Comparison of ENCODE assay signal across 19 mouse cellular contexts in the genomic region with DNA sequence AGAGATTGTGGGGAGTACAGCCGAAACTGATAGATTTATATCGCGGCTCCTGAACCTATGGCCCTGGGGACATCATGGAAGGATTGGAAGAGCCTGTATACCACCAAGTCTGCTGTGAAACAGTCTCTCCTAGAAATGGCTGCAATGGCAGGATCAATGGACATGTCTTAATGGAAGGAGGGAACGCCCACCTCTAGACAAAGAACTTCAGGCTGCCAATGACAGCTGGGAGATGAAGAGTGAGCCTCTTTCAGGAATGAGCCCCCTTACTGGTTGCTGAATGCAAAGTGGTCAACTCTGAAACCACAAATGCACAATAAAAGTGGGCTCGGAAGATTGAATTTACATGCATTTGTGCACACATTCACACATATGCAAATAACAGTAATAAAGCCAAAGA. TPM values are rescaled to one million over a fixed set of nuclear protein-coding genes. Genes with fewer than 3 reads are reported as not detected.
DNase-seq lines count a peak whose midpoint lies in the region; ATAC-seq lines count a peak whose summit lies in the region.
"Had no signal": no experiment of that assay in that cellular context is flagged by ENCODE, and none has a peak within 500 bp of the region (broad histone marks: within the 10 kb centered on the region; RNA-seq: fewer than 3 reads in every experiment).

No protein-coding gene starts in this region.

- H3K36me3 ChIP-seq in heart, embryonic 13.5 days, result 0 out of 2 replicates have a peak, but pooled peaks cover 2% of the 10 kb centered on the region
- peaks cover under 1% of the 10 kb centered on the region; the same call in 1 of the 2 replicates for H3K36me3 ChIP-seq in liver, embryonic 16.5 days (ENCODE audit: control insufficient read depth, insufficient read depth)
- H3K36me3 ChIP-seq: embryonic facial prominence, embryonic 13.5 days; limb, embryonic 10.5 days; midbrain, embryonic 15.5 days had no signal

- peak overlapping the region; percentile 27 for H3K4me2 ChIP-seq in heart, embryonic 13.5 days
- peak overlapping the region; percentile 62 for H3K4me2 ChIP-seq in liver, embryonic 16.5 days (ENCODE audit: low read depth, low read length)
- H3K4me2 ChIP-seq: embryonic facial prominence, embryonic 13.5 days; midbrain, embryonic 15.5 days had no signal

- no peak overlapping the region for H3K27ac ChIP-seq in heart, embryonic 13.5 days (replicated peaks)
- H3K27ac ChIP-seq in liver, embryonic 16.5 days (ENCODE audit: low read length), result peak overlapping the region; percentile 98
- H3K27ac ChIP-seq: embryonic facial prominence, embryonic 13.5 days; gastrocnemius, adult 2 months; limb, embryonic 10.5 days; midbrain, embryonic 15.5 days had no signal

- WGBS in heart, embryonic 13.5 days, result 79% methylated on average over 5 of the region's 5 CpGs
- WGBS in liver, embryonic 16.5 days (ENCODE audit: insufficient replicate concordance), result 54% methylated on average over 5 of the region's 5 CpGs

- no peak for DNase-seq in heart, adult 8-10 months (ENCODE audit: low spot score)
- DNase-seq in ES-CJ7 (ENCODE audit: low read depth, low spot score) (peak; percentile 44), R1 (ENCODE audit: low read depth, low spot score) (peak; percentile 27)
- DNase-seq in cerebellum, adult 9-11 months, result no peak
- DNase-seq in cerebellum, adult 11 months, result no peak
- DNase-seq: adrenal gland, postnatal 10 days; cerebellum, postnatal 10 days; gastrocnemius, adult 2 months; heart, postnatal 14 days; lung, adult 18-20 months; right cerebral cortex, postnatal 25 days; thymus, postnatal 14 days had no signal

- H3K9me3 ChIP-seq in heart, embryonic 13.5 days, result no peaks in the 10 kb centered on the region
- H3K9me3 ChIP-seq in liver, embryonic 16.5 days (replicated peaks; ENCODE audit: control insufficient read depth, low read length), result no peaks in the 10 kb centered on the region
- H3K9me3 ChIP-seq: embryonic facial prominence, embryonic 13.5 days; limb, embryonic 10.5 days; megakaryocyte, embryonic 14.5 days; midbrain, embryonic 15.5 days had no signal

- no peaks in the 10 kb centered on the region for H3K27me3 ChIP-seq in heart, embryonic 13.5 days (replicated peaks)
- no peaks in the 10 kb centered on the region for H3K27me3 ChIP-seq in liver, embryonic 16.5 days (ENCODE audit: control insufficient read depth, insufficient read depth, low read depth, low read length)
- H3K27me3 ChIP-seq: embryonic facial prominence, embryonic 13.5 days; midbrain, embryonic 15.5 days had no signal

- no peak for ATAC-seq in heart, embryonic 13.5 days (ENCODE audit: extremely low read depth, insufficient number of reproducible peaks, low FRiP score, low TSS enrichment)
- no peak for ATAC-seq in liver, embryonic 16.5 days (ENCODE audit: low read depth)
- ATAC-seq: activated CD4-positive, CD25-positive, alpha-beta regulatory T cell, adult 4 months; midbrain, embryonic 15.5 days had no signal

- peaks cover 37% of the 10 kb centered on the region for H3K4me1 ChIP-seq in heart, embryonic 13.5 days
- H3K4me1 ChIP-seq in liver, embryonic 16.5 days (ENCODE audit: control insufficient read depth, low read depth, low read length), result peaks cover 82% of the 10 kb centered on the region
- H3K4me1 ChIP-seq: midbrain, embryonic 15.5 days had no signal

- no peak overlapping the region for H3K9ac ChIP-seq in heart, embryonic 13.5 days
- no peak overlapping the region; the same call in 1 of the 2 replicates for H3K9ac ChIP-seq in liver, embryonic 16.5 days (ENCODE audit: low read depth, low read length)
- H3K9ac ChIP-seq: embryonic facial prominence, embryonic 13.5 days; midbrain, embryonic 15.5 days had no signal

- no peak overlapping the region for H3K4me3 ChIP-seq in heart, embryonic 13.5 days
- peak overlapping the region; percentile 4; the same call in 1 of the 2 replicates for H3K4me3 ChIP-seq in liver, embryonic 16.5 days (ENCODE audit: low read depth, low read length)
- H3K4me3 ChIP-seq: embryonic facial prominence, embryonic 13.5 days; gastrocnemius, adult 2 months; limb, embryonic 10.5 days; megakaryocyte, embryonic 14.5 days; midbrain, embryonic 15.5 days had no signal

RNA-seq across cellular contexts. Expression of gene Mgst3, which starts 10.9 kb away (rescaled TPM):
- polyA plus RNA-seq in heart, embryonic 13.5 days (2015; fragmentation: Nextera tagmentation; extraction: Ambion mirVana), result 120 and 145 TPM in 2 replicates
- 100 to 1,000 TPM; 345 to 380 (median 359) TPM for total RNA-seq in heart, adult 8-10 months (2022)
- 316 and 338 TPM in 2 replicates for polyA plus RNA-seq in liver, embryonic 16.5 days (2015; fragmentation: Nextera tagmentation; extraction: Ambion mirVana)

RNA-seq across cellular contexts. Expression of gene Aldh9a1, which starts 33.0 kb away (rescaled TPM):
- 28.0 and 28.4 TPM in 2 replicates for polyA plus RNA-seq in heart, embryonic 13.5 days (2015; fragmentation: Nextera tagmentation; extraction: Ambion mirVana)
- total RNA-seq in heart, adult 8-10 months (2022), result 10 to 100 TPM; 15.1 to 27.6 (median 20.4) TPM
- 74.4 and 75.8 TPM in 2 replicates for polyA plus RNA-seq in liver, embryonic 16.5 days (2015; fragmentation: Nextera tagmentation; extraction: Ambion mirVana)

Comparison
In these comparisons a context has a peak if more than half of its experiments do, and no peak if none do; other contexts are left out.
1. DNase-seq: peak in ES-CJ7 (single experiment) and R1 (single experiment); none in heart, adult 8-10 months (single experiment), cerebellum, adult 9-11 months (single experiment) and cerebellum, adult 11 months (single experiment).